Mouse (Mus musculus) midbrain, postnatal 0 days (tissue): Measurements from ENCODE around the gene Grk1. TPM values are rescaled to one million over a fixed set of nuclear protein-coding genes. Genes with fewer than 3 reads are reported as not detected.

Experiments used
- ATAC-seq: fragments of 200-750 bp; cut with Nextera tagmentation; 2 replicates; pipeline ENCODE4 v1.8.0; 2017; ENCODE audit warnings: moderate number of reproducible peaks, mild to moderate bottlenecking, moderate TSS enrichment, moderate library complexity; ENCODE audit not compliant: low FRiP score
- DNase-seq: peaks from one replicate; pipeline ENCODE4 v3.0.0-alpha.2; 2015; ENCODE audit warnings: low spot score
- H3K27ac ChIP-seq: fragments of 300-500 bp; sonication (generic); 2 replicates; pipeline ENCODE4 v1.5.1; 2014; ENCODE audit warnings: low read depth, mild to moderate bottlenecking, low read length, mixed read lengths
- H3K27me3 ChIP-seq: fragments of 300-500 bp; sonication (generic); 2 replicates; pipeline ENCODE4 v1.6.1; 2014; ENCODE audit warnings: low read length, control low read depth, mixed read lengths; ENCODE audit not compliant: insufficient read depth
- H3K36me3 ChIP-seq: fragments of 300-500 bp; sonication (generic); 2 replicates; pipeline ENCODE4 v1.6.1; 2014; ENCODE audit warnings: low read length, control low read depth, mixed read lengths; ENCODE audit not compliant: insufficient read depth
- H3K4me1 ChIP-seq: fragments of 300-500 bp; sonication (generic); 2 replicates; pipeline ENCODE4 v1.6.1; 2014; ENCODE audit warnings: mild to moderate bottlenecking, control low read depth, antibody characterized with exemption, low read length, mixed read lengths; ENCODE audit not compliant: insufficient read depth
- H3K4me2 ChIP-seq: fragments of 300-500 bp; sonication (generic); 2 replicates; pipeline ENCODE4 v1.6.1; 2014; ENCODE audit warnings: low read depth, mild to moderate bottlenecking, low read length, mixed read lengths; ENCODE audit not compliant: poor library complexity, severe bottlenecking
- H3K4me3 ChIP-seq: fragments of 300-500 bp; sonication (generic); 2 replicates; pipeline ENCODE4 v1.5.1; 2014; ENCODE audit warnings: low read depth, mild to moderate bottlenecking, low read length, moderate library complexity
- H3K9ac ChIP-seq: fragments of 300-500 bp; sonication (generic); replicated peaks from 2 replicates; pipeline ENCODE4 v1.6.1; 2014; ENCODE audit warnings: mild to moderate bottlenecking, low read length, moderate library complexity, mixed read lengths; ENCODE audit not compliant: poor library complexity, severe bottlenecking
- H3K9me3 ChIP-seq: fragments of 300-500 bp; sonication (generic); 2 replicates; pipeline ENCODE4 v1.6.1; 2016; ENCODE audit warnings: low read length, control low read depth
- CTCF ChIP-seq: IDR thresholded peaks from 2 replicates; pipeline ENCODE4 v1.5.1; 2016; ENCODE audit warnings: antibody characterized with exemption, mild to moderate bottlenecking
- WGBS: fragments of 180-500 bp; shearing (Covaris S2); extraction: QIAGEN DNeasy Blood & Tissue Kit; methylation state at CpG from one replicate; pipeline ENCODE4 v1.1.7; 2014; 5-methylcytosine and 5-hydroxymethylcytosine counted together
- polyA plus RNA-seq: library from polyadenylated mRNA; unstranded; fragments of >200 nt; fragmentation: Nextera tagmentation; extraction: Ambion mirVana; gene quantifications from 2 replicates; pipeline ENCODE4 v1.2.1, GENCODE M21; 2015
- total RNA-seq: library from RNA; depleted of rRNA; stranded (reverse); fragments of >200 nt; gene quantifications from 2 replicates; pipeline ENCODE4 v1.2.3, GENCODE M21; 2014

Grk1 gene
- total and polyA plus RNA-seq, 2 experiments from 2014 or later, result under 0.01 TPM; not detected in 1

- no peak overlapping the region for H3K9ac ChIP-seq
- no peaks in the 10 kb centered on the region for H3K4me1 ChIP-seq
- no peak overlapping the region for H3K4me2 ChIP-seq
- DNase-seq (no peak), ATAC-seq (no peak)
- H3K27me3 ChIP-seq, result no peaks in the 10 kb centered on the region
- H3K27ac ChIP-seq, result no peak overlapping the region
- no peak overlapping the region for H3K4me3 ChIP-seq
- no peaks in the 10 kb centered on the region for H3K9me3 ChIP-seq
- TF ChIP-seq CTCF, result no peak
- H3K36me3 ChIP-seq, result no peaks in the 10 kb centered on the region
- WGBS, result 90% methylated on average over 7 of the region's 7 CpGs
These were observed 11.0 kb upstream of the Grk1 start for GRCm38 (mm10) chr8:13393869-13394268.

- Histone ChIP-seq H3K9me3 (no peaks in the 10 kb centered on the region), H3K4me1 (no peaks in the 10 kb centered on the region), H3K36me3 (no peaks in the 10 kb centered on the region), H3K27ac (no peak within 1 kb of the TSS), H3K9ac (no peak within 1 kb of the TSS), H3K27me3 (no peaks in the 10 kb centered on the region), H3K4me2 (no peak within 1 kb of the TSS), H3K4me3 (no peak within 1 kb of the TSS)
- 84% methylated on average over 5 of the region's 5 CpGs for WGBS
- TF ChIP-seq CTCF, result no peak
- DNase-seq (no peak), ATAC-seq (no peak)
These were observed 8.2 kb upstream of the Grk1 start, which contains the start of gene Atp4b for GRCm38 (mm10) chr8:13396725-13397124. TSS of gene Atp4b (minus strand) at chr8:13396825.

- no peaks in the 10 kb centered on the region for H3K36me3 ChIP-seq
- DNase-seq (no peak), ATAC-seq (no peak)
- no peaks in the 10 kb centered on the region for H3K9me3 ChIP-seq
- H3K27me3 ChIP-seq, result no peaks in the 10 kb centered on the region
- H3K4me1 ChIP-seq, result no peaks in the 10 kb centered on the region
- no peak for TF ChIP-seq CTCF
- no peak overlapping the region for H3K4me2 ChIP-seq
- H3K9ac ChIP-seq, result no peak overlapping the region
- H3K4me3 ChIP-seq, result no peak overlapping the region
- no peak overlapping the region for H3K27ac ChIP-seq
- WGBS, result 74% methylated on average over 6 of the region's 6 CpGs
These were observed 1.4 kb upstream of the Grk1 start for GRCm38 (mm10) chr8:13403517-13403916.

- TF ChIP-seq CTCF, result no peak
- H3K4me1 ChIP-seq, result no peaks in the 10 kb centered on the region
- DNase-seq (peak; percentile 11), ATAC-seq (no peak)
- no peaks in the 10 kb centered on the region for H3K9me3 ChIP-seq
- no peaks in the 10 kb centered on the region for H3K27me3 ChIP-seq
- no peak overlapping the region for H3K27ac ChIP-seq
- H3K4me2 ChIP-seq, result no peak overlapping the region
- no peak overlapping the region for H3K4me3 ChIP-seq
- no peak overlapping the region for H3K9ac ChIP-seq
- H3K36me3 ChIP-seq, result no peaks in the 10 kb centered on the region
- 55% methylated on average over 5 of the region's 5 CpGs for WGBS
These were observed 1.1 kb downstream of the Grk1 start for GRCm38 (mm10) chr8:13406011-13406410.

GRCm38 (mm10) chr8:13411597-13411996 is 6.7 kb downstream of the Grk1 start:
- 31% methylated on average over 6 of the region's 6 CpGs for WGBS
- peak; percentile 80 for TF ChIP-seq CTCF
- Histone ChIP-seq H3K4me1 (no peaks in the 10 kb centered on the region), H3K9me3 (no peaks in the 10 kb centered on the region), H3K27me3 (no peaks in the 10 kb centered on the region), H3K27ac (no peak overlapping the region), H3K4me3 (no peak overlapping the region), H3K4me2 (no peak overlapping the region), H3K9ac (no peak overlapping the region), H3K36me3 (no peaks in the 10 kb centered on the region)
- peak; percentile 79 for DNase-seq
- ATAC-seq, result no peak

- TF ChIP-seq CTCF, result peak; percentile 86
- Histone ChIP-seq H3K27ac (no peak overlapping the region), H3K27me3 (no peaks in the 10 kb centered on the region), H3K4me2 (no peak overlapping the region), H3K4me3 (no peak overlapping the region), H3K9me3 (no peaks in the 10 kb centered on the region), H3K36me3 (no peaks in the 10 kb centered on the region), H3K9ac (no peak overlapping the region), H3K4me1 (no peaks in the 10 kb centered on the region)
- WGBS, result 68% methylated on average over 13 of the region's 13 CpGs
- peak; percentile 77 for DNase-seq
- ATAC-seq, result peak; percentile 17; the same call in 1 of the 2 replicates
These were observed 8.1 kb downstream of the Grk1 start for GRCm38 (mm10) chr8:13412891-13413558.
